Comparison of ENCODE assay signal across 31 mouse cellular contexts in the genomic region with DNA sequence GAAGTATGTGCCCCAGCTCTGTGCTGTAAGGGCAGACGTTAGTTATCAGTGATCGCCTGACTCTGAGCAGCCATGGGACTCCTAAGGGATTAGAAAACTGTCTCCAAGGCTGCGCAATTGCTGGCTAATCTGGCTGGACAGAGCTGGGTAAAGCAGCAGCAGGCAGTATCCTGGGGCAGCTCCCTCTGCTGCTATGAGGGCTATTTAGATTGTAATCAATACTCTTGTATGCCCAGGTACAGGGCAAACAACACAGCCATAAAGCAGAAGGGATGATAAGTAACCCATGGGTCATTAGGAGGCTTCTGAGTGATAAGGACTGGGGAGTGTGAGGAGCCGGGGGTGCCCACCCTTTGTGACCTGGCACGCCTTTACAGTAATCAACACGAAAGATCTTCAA. TPM values are rescaled to one million over a fixed set of nuclear protein-coding genes. Genes with fewer than 3 reads are reported as not detected.
DNase-seq lines count a peak whose midpoint lies in the region; ATAC-seq and TF ChIP-seq lines count a peak whose summit lies in the region.
"Had no signal": no experiment of that assay in that cellular context is flagged by ENCODE, and none has a peak within 500 bp of the region (broad histone marks: within the 10 kb centered on the region; RNA-seq: fewer than 3 reads in every experiment).

No protein-coding gene starts in this region.

- DNase-seq in liver, result no peak
- DNase-seq in stomach, postnatal 0 days (ENCODE audit: low spot score), result no peak
- DNase-seq in spleen, adult 12 weeks (ENCODE audit: low spot score), result no peak
- no peak for DNase-seq in adrenal gland, postnatal 36 days
- DNase-seq: adrenal gland, adult 8-10 months; adrenal gland, postnatal 14 days; B cell, adult 2 months; cerebellum, adult 11 months; cerebellum, adult 8-10 months; cerebellum, adult 9-11 months; cerebellum, postnatal 14 days; cerebellum, postnatal 36 days had no signal

- H3K36me3 ChIP-seq in liver, embryonic 16.5 days (ENCODE audit: control insufficient read depth, insufficient read depth), result no peaks in the 10 kb centered on the region
- H3K36me3 ChIP-seq in stomach, embryonic 16.5 days (ENCODE audit: control insufficient read depth, insufficient read depth, low read length), result no peaks in the 10 kb centered on the region
- no peaks in the 10 kb centered on the region for H3K36me3 ChIP-seq in stomach, postnatal 0 days (ENCODE audit: control insufficient read depth, insufficient read depth, low read length)
- no peaks in the 10 kb centered on the region for H3K36me3 ChIP-seq in intestine, embryonic 16.5 days (ENCODE audit: control insufficient read depth, insufficient read depth, low read length)
- no peaks in the 10 kb centered on the region for H3K36me3 ChIP-seq in small intestine, adult 2 months (ENCODE audit: control insufficient read depth, insufficient read depth, low read length)
- H3K36me3 ChIP-seq: embryonic facial prominence, embryonic 10.5 days; embryonic facial prominence, embryonic 12.5 days; G1E had no signal

- no peak for ATAC-seq in liver, embryonic 16.5 days (ENCODE audit: low read depth)
- peak; percentile 35; the same call in 1 of the 2 replicates for ATAC-seq in stomach, embryonic 16.5 days (ENCODE audit: insufficient read depth, low FRiP score)
- no peak for ATAC-seq in stomach, postnatal 0 days (ENCODE audit: low FRiP score, low TSS enrichment)
- peak; percentile 75 for ATAC-seq in intestine, embryonic 16.5 days
- ATAC-seq: activated CD4-positive, CD25-positive, alpha-beta regulatory T cell, adult 4 months; CD4-positive, CD25-positive, alpha-beta regulatory T cell, adult 4 months; forebrain, embryonic 13.5 days; forebrain, embryonic 16.5 days; Patski had no signal

- TF ChIP-seq CTCF in stomach, postnatal 0 days (IDR thresholded peaks at IDR 0.05; ENCODE audit: low read depth), result no peak
- TF ChIP-seq CTCF in small intestine, adult 2 months (IDR thresholded peaks at IDR 0.05; ENCODE audit: extremely low read depth, insufficient read length, insufficient replicate concordance, low read depth, low read length), result no peak

- 50% methylated on average over 6 of the region's 6 CpGs for WGBS in liver, embryonic 16.5 days (ENCODE audit: insufficient replicate concordance)
- 55% methylated on average over 6 of the region's 6 CpGs for WGBS in stomach, embryonic 16.5 days
- WGBS in stomach, postnatal 0 days, result 54% methylated on average over 6 of the region's 6 CpGs
- 46% methylated on average over 6 of the region's 6 CpGs for WGBS in intestine, embryonic 16.5 days
- WGBS in small intestine, adult 2 months, result 30% methylated on average over 6 of the region's 6 CpGs

- TF ChIP-seq POLR2A in small intestine, adult 2 months (IDR thresholded peaks at IDR 0.05; ENCODE audit: low read depth, low read length), result no peak; the same call in 1 of the 2 replicates

- H3K9me3 ChIP-seq in liver, embryonic 16.5 days (replicated peaks; ENCODE audit: control insufficient read depth, low read length), result no peaks in the 10 kb centered on the region
- H3K9me3 ChIP-seq in stomach, embryonic 16.5 days (replicated peaks; ENCODE audit: control insufficient read depth, low read length), result no peaks in the 10 kb centered on the region
- H3K9me3 ChIP-seq in stomach, postnatal 0 days (ENCODE audit: control insufficient read depth, low read length), result no peaks in the 10 kb centered on the region
- H3K9me3 ChIP-seq in intestine, embryonic 16.5 days (ENCODE audit: control insufficient read depth, low read length), result no peaks in the 10 kb centered on the region
- H3K9me3 ChIP-seq: embryonic facial prominence, embryonic 10.5 days; embryonic facial prominence, embryonic 12.5 days; forebrain, embryonic 13.5 days had no signal

- H3K27ac ChIP-seq in liver, embryonic 16.5 days (ENCODE audit: low read length), result peak overlapping the region; percentile 69; the same call in 1 of the 2 replicates
- H3K27ac ChIP-seq in stomach, embryonic 16.5 days (ENCODE audit: low read length), result no peak overlapping the region
- H3K27ac ChIP-seq in stomach, postnatal 0 days (replicated peaks), result no peak overlapping the region
- H3K27ac ChIP-seq in intestine, embryonic 16.5 days (ENCODE audit: low read length), result no peak overlapping the region
- peak overlapping the region; percentile 12; the same call in 1 of the 2 replicates for H3K27ac ChIP-seq in small intestine, adult 2 months (ENCODE audit: insufficient read depth, low read depth, low read length)
- H3K27ac ChIP-seq: embryonic facial prominence, embryonic 10.5 days; embryonic facial prominence, embryonic 12.5 days; forebrain, embryonic 13.5 days had no signal

- no peak for TF ChIP-seq EP300 in stomach, postnatal 0 days (optimal IDR thresholded peaks at IDR 0.05)

- no peak overlapping the region for H3K4me3 ChIP-seq in liver, embryonic 16.5 days (ENCODE audit: low read depth, low read length)
- no peak overlapping the region for H3K4me3 ChIP-seq in stomach, embryonic 16.5 days (replicated peaks; ENCODE audit: low read length)
- no peak overlapping the region for H3K4me3 ChIP-seq in stomach, postnatal 0 days (ENCODE audit: low read depth, low read length)
- no peak overlapping the region for H3K4me3 ChIP-seq in intestine, embryonic 16.5 days (ENCODE audit: low read length)
- H3K4me3 ChIP-seq in small intestine, adult 2 months (ENCODE audit: low read depth, low read length), result no peak overlapping the region
- H3K4me3 ChIP-seq: embryonic facial prominence, embryonic 10.5 days; embryonic facial prominence, embryonic 12.5 days; forebrain, embryonic 13.5 days had no signal

- H3K4me2 ChIP-seq in liver, embryonic 16.5 days (ENCODE audit: low read depth, low read length), result no peak overlapping the region
- H3K4me2 ChIP-seq in stomach, embryonic 16.5 days (ENCODE audit: low read depth, low read length), result no peak overlapping the region
- H3K4me2 ChIP-seq in stomach, postnatal 0 days (replicated peaks; ENCODE audit: low read depth), result no peak overlapping the region
- H3K4me2 ChIP-seq in intestine, embryonic 16.5 days (ENCODE audit: low read depth, low read length), result no peak overlapping the region
- H3K4me2 ChIP-seq: embryonic facial prominence, embryonic 12.5 days; forebrain, embryonic 13.5 days had no signal

- no peaks in the 10 kb centered on the region for H3K27me3 ChIP-seq in liver, embryonic 16.5 days (ENCODE audit: control insufficient read depth, insufficient read depth, low read depth, low read length)
- no peaks in the 10 kb centered on the region for H3K27me3 ChIP-seq in stomach, embryonic 16.5 days (ENCODE audit: control insufficient read depth, insufficient read depth, low read length)
- no peaks in the 10 kb centered on the region for H3K27me3 ChIP-seq in stomach, postnatal 0 days (ENCODE audit: control insufficient read depth, insufficient read depth, low read length)
- no peaks in the 10 kb centered on the region for H3K27me3 ChIP-seq in intestine, embryonic 16.5 days (replicated peaks; ENCODE audit: control insufficient read depth, insufficient read depth, low read length)
- no peaks in the 10 kb centered on the region for H3K27me3 ChIP-seq in small intestine, adult 2 months (ENCODE audit: control insufficient read depth, insufficient read depth, low read length)
- H3K27me3 ChIP-seq: embryonic facial prominence, embryonic 12.5 days; forebrain, embryonic 13.5 days had no signal

- no peaks in the 10 kb centered on the region for H3K4me1 ChIP-seq in liver, embryonic 16.5 days (ENCODE audit: control insufficient read depth, low read depth, low read length)
- H3K4me1 ChIP-seq in stomach, embryonic 16.5 days (ENCODE audit: control insufficient read depth, insufficient read depth, low read length), result no peaks in the 10 kb centered on the region
- no peaks in the 10 kb centered on the region for H3K4me1 ChIP-seq in stomach, postnatal 0 days (replicated peaks; ENCODE audit: control insufficient read depth, insufficient read depth)
- H3K4me1 ChIP-seq in intestine, embryonic 16.5 days (ENCODE audit: control insufficient read depth, insufficient read depth, low read length), result peaks cover 3% of the 10 kb centered on the region; the same call in 1 of the 2 replicates
- peaks cover 13% of the 10 kb centered on the region for H3K4me1 ChIP-seq in small intestine, adult 2 months (ENCODE audit: control insufficient read depth, insufficient read depth, insufficient read length, low read length)
- H3K4me1 ChIP-seq: embryonic facial prominence, embryonic 12.5 days; forebrain, embryonic 13.5 days had no signal

- no peak overlapping the region for H3K9ac ChIP-seq in liver, embryonic 16.5 days (ENCODE audit: low read depth, low read length)
- H3K9ac ChIP-seq in stomach, embryonic 16.5 days (ENCODE audit: low read length), result no peak overlapping the region; the same call in 1 of the 2 replicates
- H3K9ac ChIP-seq in stomach, postnatal 0 days (ENCODE audit: low read length), result no peak overlapping the region; the same call in 1 of the 2 replicates
- H3K9ac ChIP-seq in intestine, embryonic 16.5 days (ENCODE audit: low read depth, low read length), result no peak overlapping the region
- H3K9ac ChIP-seq: embryonic facial prominence, embryonic 12.5 days; forebrain, embryonic 13.5 days had no signal

RNA-seq across cellular contexts. Expression of a gene that starts 5.5 kb away (rescaled TPM):
- polyA plus RNA-seq in liver, embryonic 16.5 days (2015; fragmentation: Nextera tagmentation; extraction: Ambion mirVana), result 144 and 179 TPM in 2 replicates
- polyA plus RNA-seq in stomach, embryonic 16.5 days (2015; fragmentation: Nextera tagmentation; extraction: Ambion mirVana), result 109 and 128 TPM in 2 replicates
- polyA plus RNA-seq in stomach, postnatal 0 days (2015; fragmentation: Nextera tagmentation; extraction: Ambion mirVana), result 8.3 and 10.5 TPM in 2 replicates
- polyA plus RNA-seq in intestine, embryonic 16.5 days (2015; fragmentation: Nextera tagmentation; extraction: Ambion mirVana), result 1,304 and 1,371 TPM in 2 replicates
- polyA plus RNA-seq in small intestine, adult 2 months (2012; rRNA removed), result 5,248 and 10,550 TPM in 2 replicates
- total RNA-seq in adrenal gland, postnatal 36 days (2021), result not detected
- total RNA-seq: adrenal gland, adult 18-20 months; adrenal gland, adult 8-10 months; adrenal gland, postnatal 4 days; CH12.LX; common myeloid progenitor, adult 5-6 weeks; G1E had no signal
- polyA plus RNA-seq: activated CD4-positive, CD25-positive, alpha-beta regulatory T cell, adult 4 months; CD4-positive, CD25-positive, alpha-beta regulatory T cell, adult 4 months; embryonic facial prominence, embryonic 10.5 days; embryonic facial prominence, embryonic 12.5 days; embryonic facial prominence, embryonic 14.5 days; forebrain, embryonic 16.5 days; G1E; Patski had no signal

RNA-seq across cellular contexts. Expression of a gene that starts 9.2 kb away (rescaled TPM):
- 0.37 TPM in 1 of 2 replicates, not detected in the other for polyA plus RNA-seq in liver, embryonic 16.5 days (2015; fragmentation: Nextera tagmentation; extraction: Ambion mirVana)
- 99.1 and 132 TPM in 2 replicates for polyA plus RNA-seq in stomach, embryonic 16.5 days (2015; fragmentation: Nextera tagmentation; extraction: Ambion mirVana)
- 866 and 948 TPM in 2 replicates for polyA plus RNA-seq in stomach, postnatal 0 days (2015; fragmentation: Nextera tagmentation; extraction: Ambion mirVana)
- 5.2 and 7.2 TPM in 2 replicates for polyA plus RNA-seq in intestine, embryonic 16.5 days (2015; fragmentation: Nextera tagmentation; extraction: Ambion mirVana)
- polyA plus RNA-seq in small intestine, adult 2 months (2012; rRNA removed), result 19.0 and 10,568 TPM in 2 replicates
- total RNA-seq in adrenal gland, postnatal 36 days (2021), result not detected
- total RNA-seq: adrenal gland, adult 18-20 months; adrenal gland, adult 8-10 months; adrenal gland, postnatal 14 days; CH12.LX; common myeloid progenitor, adult 5-6 weeks; G1E had no signal
- polyA plus RNA-seq: activated CD4-positive, CD25-positive, alpha-beta regulatory T cell, adult 4 months; brain, embryonic 14.5 days; CD4-positive, CD25-positive, alpha-beta regulatory T cell, adult 4 months; embryonic facial prominence, embryonic 10.5 days; embryonic facial prominence, embryonic 12.5 days; embryonic facial prominence, embryonic 14.5 days; forebrain, embryonic 11.5 days; forebrain, embryonic 13.5 days; forebrain, embryonic 16.5 days; G1E; Patski had no signal

RNA-seq across cellular contexts. Expression of a gene that starts 30.2 kb away (rescaled TPM):
- polyA plus RNA-seq in liver, embryonic 16.5 days (2015; fragmentation: Nextera tagmentation; extraction: Ambion mirVana), result 0.50 TPM in 1 of 2 replicates, not detected in the other
- 263 and 418 TPM in 2 replicates for polyA plus RNA-seq in stomach, embryonic 16.5 days (2015; fragmentation: Nextera tagmentation; extraction: Ambion mirVana)
- polyA plus RNA-seq in stomach, postnatal 0 days (2015; fragmentation: Nextera tagmentation; extraction: Ambion mirVana), result 9,478 and 9,587 TPM in 2 replicates
- polyA plus RNA-seq in intestine, embryonic 16.5 days (2015; fragmentation: Nextera tagmentation; extraction: Ambion mirVana), result 1.5 and 2.7 TPM in 2 replicates
- 7.6 and 3,319 TPM in 2 replicates for polyA plus RNA-seq in small intestine, adult 2 months (2012; rRNA removed)
- not detected for total RNA-seq in adrenal gland, postnatal 36 days (2021)
- total RNA-seq: adrenal gland, adult 18-20 months; adrenal gland, adult 8-10 months; adrenal gland, postnatal 14 days; adrenal gland, postnatal 4 days; common myeloid progenitor, adult 5-6 weeks; G1E had no signal
- polyA plus RNA-seq: brain, embryonic 14.5 days; CD4-positive, CD25-positive, alpha-beta regulatory T cell, adult 4 months; embryonic facial prominence, embryonic 10.5 days; embryonic facial prominence, embryonic 12.5 days; embryonic facial prominence, embryonic 14.5 days; forebrain, embryonic 11.5 days; forebrain, embryonic 13.5 days; forebrain, embryonic 16.5 days; G1E; Patski had no signal

Comparison
In these comparisons a context has a peak if more than half of its experiments do, and no peak if none do; other contexts are left out.
1. ATAC-seq: peak in stomach, embryonic 16.5 days (single experiment) and intestine, embryonic 16.5 days (single experiment); none in liver, embryonic 16.5 days (single experiment) and stomach, postnatal 0 days (single experiment).
2. H3K27ac ChIP-seq: peak in liver, embryonic 16.5 days (single experiment) and small intestine, adult 2 months (single experiment); none in stomach, embryonic 16.5 days (single experiment), stomach, postnatal 0 days (single experiment) and intestine, embryonic 16.5 days (single experiment).